18 mouse cellular contexts compared by ENCODE assay signal in genomic region chr12:46666706-46667105, GRCm38 (mm10).
DNase-seq lines count a peak whose midpoint lies in the region; ATAC-seq and TF ChIP-seq lines count a peak whose summit lies in the region.
"Had no signal": no experiment of that assay in that cellular context is flagged by ENCODE, and none has a peak within 500 bp of the region (broad histone marks: within the 10 kb centered on the region; RNA-seq: fewer than 3 reads in every experiment).

No protein-coding gene starts in this region.

- H3K4me3 ChIP-seq in midbrain, embryonic 11.5 days (ENCODE audit: low read depth, low read length) = no peak overlapping the region
- H3K4me3 ChIP-seq in midbrain, embryonic 15.5 days = no peak overlapping the region
- no peak overlapping the region for H3K4me3 ChIP-seq in cerebellum, adult 2 months (replicated peaks; ENCODE audit: insufficient read depth, low read depth, low read length)
- H3K4me3 ChIP-seq in liver, embryonic 12.5 days = no peak overlapping the region
- H3K4me3 ChIP-seq: heart, embryonic 10.5 days; limb, embryonic 15.5 days; liver, embryonic 15.5 days; lung, embryonic 15.5 days had no signal

- H3K9me3 ChIP-seq in midbrain, embryonic 11.5 days (ENCODE audit: control insufficient read depth, low read length) = no peaks in the 10 kb centered on the region
- no peaks in the 10 kb centered on the region for H3K9me3 ChIP-seq in midbrain, embryonic 15.5 days
- no peaks in the 10 kb centered on the region for H3K9me3 ChIP-seq in liver, embryonic 12.5 days (replicated peaks)
- H3K9me3 ChIP-seq: heart, embryonic 10.5 days; limb, embryonic 15.5 days; liver, embryonic 15.5 days; lung, embryonic 15.5 days had no signal

- no peak overlapping the region for H3K4me2 ChIP-seq in midbrain, embryonic 11.5 days
- H3K4me2 ChIP-seq in midbrain, embryonic 15.5 days = no peak overlapping the region
- H3K4me2 ChIP-seq in liver, embryonic 12.5 days = no peak overlapping the region
- H3K4me2 ChIP-seq: limb, embryonic 15.5 days; liver, embryonic 15.5 days; lung, embryonic 15.5 days had no signal

- no peak overlapping the region for H3K27ac ChIP-seq in midbrain, embryonic 11.5 days (ENCODE audit: low read depth, low read length)
- H3K27ac ChIP-seq in midbrain, embryonic 15.5 days = no peak overlapping the region
- H3K27ac ChIP-seq in cerebellum, adult 2 months (ENCODE audit: insufficient read depth, low read length) = no peak overlapping the region
- no peak overlapping the region for H3K27ac ChIP-seq in liver, embryonic 12.5 days
- H3K27ac ChIP-seq: heart, embryonic 10.5 days; limb, embryonic 15.5 days; liver, embryonic 15.5 days; lung, embryonic 15.5 days had no signal

- ATAC-seq in cerebellum, adult (ENCODE audit: insufficient number of reproducible peaks, low FRiP score, low TSS enrichment) = peak; percentile 79
- no peak for ATAC-seq in midbrain, embryonic 11.5 days (ENCODE audit: low FRiP score)
- no peak for ATAC-seq in midbrain, embryonic 15.5 days (replicated peaks)
- ATAC-seq in liver, embryonic 12.5 days = no peak

- 61% methylated on average over 2 of the region's 2 CpGs for WGBS in midbrain, embryonic 11.5 days
- WGBS in midbrain, embryonic 15.5 days = 55% methylated on average over 2 of the region's 2 CpGs
- 6% methylated on average over 2 of the region's 2 CpGs for WGBS in cerebellum, adult 2 months
- 35% methylated on average over 2 of the region's 2 CpGs for WGBS in liver, embryonic 12.5 days (ENCODE audit: insufficient replicate concordance)

- no peak for TF ChIP-seq CTCF in cerebellum, adult 2 months (IDR thresholded peaks at IDR 0.05; ENCODE audit: borderline replicate concordance, insufficient read depth, low read depth, low read length)

- no peaks in the 10 kb centered on the region for H3K36me3 ChIP-seq in midbrain, embryonic 11.5 days (ENCODE audit: control insufficient read depth, insufficient read depth, low read length)
- H3K36me3 ChIP-seq in midbrain, embryonic 15.5 days (replicated peaks) = no peaks in the 10 kb centered on the region
- H3K36me3 ChIP-seq in liver, embryonic 12.5 days = no peaks in the 10 kb centered on the region
- H3K36me3 ChIP-seq: heart, embryonic 10.5 days; limb, embryonic 15.5 days; liver, embryonic 15.5 days; lung, embryonic 15.5 days had no signal

- TF ChIP-seq POLR2A in cerebellum, adult 2 months (IDR thresholded peaks at IDR 0.05; ENCODE audit: borderline replicate concordance, insufficient read depth, low read length) = no peak

- H3K27me3 ChIP-seq in midbrain, embryonic 11.5 days (ENCODE audit: control insufficient read depth, insufficient read depth, low read length) = no peaks in the 10 kb centered on the region
- H3K27me3 ChIP-seq in midbrain, embryonic 15.5 days (replicated peaks) = no peaks in the 10 kb centered on the region
- no peaks in the 10 kb centered on the region for H3K27me3 ChIP-seq in cerebellum, adult 2 months (ENCODE audit: control insufficient read depth, insufficient read depth, low read length)
- H3K27me3 ChIP-seq in liver, embryonic 12.5 days (replicated peaks) = no peaks in the 10 kb centered on the region
- H3K27me3 ChIP-seq: limb, embryonic 15.5 days; liver, embryonic 15.5 days; lung, embryonic 15.5 days had no signal

- DNase-seq in cerebellum, postnatal 4 days (ENCODE audit: low spot score in 2 of 2) = no peak
- peak; percentile 21 for DNase-seq in midbrain, embryonic 11.5 days (ENCODE audit: low spot score, missing footprints)
- DNase-seq in cerebellum, adult 2 months = peak; percentile 63 to 73
- peak; percentile 69 to 74 for DNase-seq in cerebellum, postnatal 25 days
- no peak for DNase-seq in kidney, postnatal 25 days
- DNase-seq: adrenal gland, postnatal 14 days; kidney, adult 18-20 months; layer of hippocampus, adult 9-11 months; lung, postnatal 4 days; right cerebral cortex, postnatal 25 days; thymus, postnatal 14 days had no signal

- H3K4me1 ChIP-seq in midbrain, embryonic 11.5 days (ENCODE audit: control insufficient read depth, insufficient read depth, low read length) = no peaks in the 10 kb centered on the region
- no peaks in the 10 kb centered on the region for H3K4me1 ChIP-seq in midbrain, embryonic 15.5 days
- H3K4me1 ChIP-seq in cerebellum, adult 2 months (ENCODE audit: control insufficient read depth, insufficient read depth, low read length) = peaks cover 6% of the 10 kb centered on the region; the same call in 1 of the 2 replicates
- no peaks in the 10 kb centered on the region for H3K4me1 ChIP-seq in liver, embryonic 12.5 days
- H3K4me1 ChIP-seq: heart, embryonic 10.5 days; limb, embryonic 15.5 days; liver, embryonic 15.5 days; lung, embryonic 15.5 days had no signal

- H3K9ac ChIP-seq in midbrain, embryonic 11.5 days (ENCODE audit: low read length) = no peak overlapping the region
- no peak overlapping the region for H3K9ac ChIP-seq in midbrain, embryonic 15.5 days
- no peak overlapping the region for H3K9ac ChIP-seq in liver, embryonic 12.5 days
- H3K9ac ChIP-seq: limb, embryonic 15.5 days; liver, embryonic 15.5 days; lung, embryonic 15.5 days had no signal

Comparison
In these comparisons a context has a peak if more than half of its experiments do, and no peak if none do; other contexts are left out.
1. DNase-seq: peak in midbrain, embryonic 11.5 days (single experiment), cerebellum, adult 2 months (2 of 2) and cerebellum, postnatal 25 days (2 of 2); none in cerebellum, postnatal 4 days (0 of 2) and kidney, postnatal 25 days (0 of 2).